Mouse (Mus musculus) fat pad, adult 2 months (tissue): ENCODE results near the gene Dnajb3.

Experiments
- DNase-seq: peaks from one replicate; pipeline ENCODE4 v3.0.0-alpha.2; 2011; ENCODE audit warnings: low read depth, low spot score; ENCODE audit errors: extremely low read depth

Dnajb3 gene

GRCm38 (mm10) chr1:88205294-88205922, at the start of gene Dnajb3:
Gene Dnajb3, minus strand, starts transcription at chr1:88205782.
- no peak for DNase-seq

- DNase-seq: no peak
These were observed 49.3 kb upstream of the Dnajb3 start for GRCm38 (mm10) chr1:88254793-88255465.

GRCm38 (mm10) chr1:88253540-88253939, 48.0 kb upstream of the Dnajb3 start:
- no peak for DNase-seq

GRCm38 (mm10) chr1:88253106-88253505, 47.5 kb upstream of the Dnajb3 start:
- no peak for DNase-seq

GRCm38 (mm10) chr1:88250023-88250422, 44.4 kb upstream of the Dnajb3 start:
- no peak for DNase-seq

- DNase-seq: no peak
These were observed 44.0 kb upstream of the Dnajb3 start for GRCm38 (mm10) chr1:88249596-88249995.

GRCm38 (mm10) chr1:88248658-88249057, 43.1 kb upstream of the Dnajb3 start:
- DNase-seq: no peak

GRCm38 (mm10) chr1:88247660-88248059, 42.1 kb upstream of the Dnajb3 start:
- no peak for DNase-seq

GRCm38 (mm10) chr1:88246386-88246785, 40.8 kb upstream of the Dnajb3 start:
- DNase-seq: no peak

GRCm38 (mm10) chr1:88245881-88246280, 40.3 kb upstream of the Dnajb3 start:
- no peak for DNase-seq

- no peak for DNase-seq
These were observed 38.3 kb upstream of the Dnajb3 start for GRCm38 (mm10) chr1:88243861-88244260.

GRCm38 (mm10) chr1:88240579-88240978, 35.0 kb upstream of the Dnajb3 start:
- no peak for DNase-seq

- no peak for DNase-seq
These were observed 34.5 kb upstream of the Dnajb3 start for GRCm38 (mm10) chr1:88240072-88240471.

GRCm38 (mm10) chr1:88238771-88239170, 33.2 kb upstream of the Dnajb3 start:
- DNase-seq: no peak

GRCm38 (mm10) chr1:88237311-88237710, 31.7 kb upstream of the Dnajb3 start:
- DNase-seq: no peak

- DNase-seq: no peak
These were observed 30.4 kb upstream of the Dnajb3 start for GRCm38 (mm10) chr1:88235894-88236415.

GRCm38 (mm10) chr1:88235046-88235893, 29.7 kb upstream of the Dnajb3 start:
- no peak for DNase-seq

GRCm38 (mm10) chr1:88234646-88235045, 29.1 kb upstream of the Dnajb3 start:
- DNase-seq: no peak

- DNase-seq: no peak
These were observed 28.6 kb upstream of the Dnajb3 start for GRCm38 (mm10) chr1:88234248-88234610.

- no peak for DNase-seq
These were observed 28.1 kb upstream of the Dnajb3 start for GRCm38 (mm10) chr1:88233421-88234247.
